Mouse (Mus musculus) embryonic fibroblast, embryonic 13.5 days (primary cell): ENCODE results near the gene Fam196b. TPM values are rescaled to one million over a fixed set of nuclear protein-coding genes. Genes with fewer than 3 reads are reported as not detected.

ENCODE experiments used
- H3K27ac ChIP-seq: 2 replicates; pipeline ENCODE4 v1.5.1; 2012; ENCODE audit warnings: low read length, control low read depth, inconsistent platforms; ENCODE audit not compliant: insufficient read depth
- H3K4me1 ChIP-seq: 2 replicates; pipeline ENCODE4 v1.6.1; 2011; ENCODE audit warnings: low read length; ENCODE audit not compliant: control insufficient read depth, insufficient read depth
- H3K4me3 ChIP-seq: 2 replicates; pipeline ENCODE4 v1.5.1; 2011; ENCODE audit warnings: mild to moderate bottlenecking, control low read depth, low read length; ENCODE audit not compliant: insufficient read depth
- CTCF ChIP-seq: IDR thresholded peaks from 2 replicates; pipeline ENCODE4 v1.5.1; 2011; ENCODE audit warnings: mild to moderate bottlenecking, control low read depth, low read length, moderate library complexity, borderline replicate concordance; ENCODE audit not compliant: insufficient read depth
- POLR2A ChIP-seq: IDR thresholded peaks from 2 replicates; pipeline ENCODE4 v1.6.1; 2011; ENCODE audit warnings: low read depth, mild to moderate bottlenecking, control low read depth, low read length, moderate library complexity
- polyA plus RNA-seq: library from polyadenylated mRNA; stranded (reverse); fragments of >200 nt; gene quantifications from 2 replicates; pipeline ENCODE4 v1.2.4, GENCODE M21; 2011; ENCODE audit warnings: low read depth; ENCODE audit not compliant: missing spikeins, insufficient read length

The Fam196b gene
- polyA plus RNA-seq, 1 experiment = 0.19 TPM

DNA sequence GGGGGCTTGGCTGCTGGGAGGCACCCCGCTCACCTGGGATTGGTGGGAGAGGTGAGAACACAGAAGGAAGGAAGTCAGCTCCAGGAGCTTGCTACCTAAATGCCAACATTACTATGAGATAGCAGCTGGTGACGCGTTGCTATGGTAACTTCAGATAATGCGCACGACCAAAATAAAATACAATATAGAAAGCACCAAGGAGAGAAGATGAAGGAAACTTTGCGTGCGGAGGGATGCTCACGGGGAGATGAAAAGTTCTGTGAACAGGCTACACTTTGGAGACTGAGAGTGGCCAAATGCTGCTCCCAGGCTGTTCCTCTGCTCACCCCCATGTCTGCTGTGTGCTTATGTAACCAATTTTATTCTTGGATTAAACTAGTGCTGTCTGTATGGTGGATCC is 2.4 kb downstream of the Fam196b start:
- H3K27ac ChIP-seq = no peak overlapping the region
- H3K4me3 ChIP-seq = no peak overlapping the region
- TF ChIP-seq CTCF = no peak
- no peak for TF ChIP-seq POLR2A
- H3K4me1 ChIP-seq = no peaks in the 10 kb centered on the region

DNA sequence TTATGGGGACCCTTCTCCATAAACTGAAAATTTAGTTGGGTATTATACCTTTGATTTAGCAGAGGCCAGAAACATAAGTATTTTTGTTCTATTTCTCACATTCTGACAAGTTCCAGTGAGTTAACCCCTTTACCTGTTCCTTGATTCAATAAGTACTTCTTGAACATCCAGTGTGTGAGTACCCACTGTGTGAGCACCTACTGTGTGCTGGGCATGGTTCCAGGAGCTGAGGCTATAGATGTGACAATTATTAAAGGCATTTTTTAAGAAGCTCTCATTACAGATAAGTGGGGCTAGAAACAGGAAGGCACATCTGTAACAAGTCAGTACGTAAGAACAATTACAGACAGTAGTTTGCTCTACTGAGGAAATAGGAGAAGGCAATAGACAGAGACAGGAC is 4.7 kb downstream of the Fam196b start:
- no peak overlapping the region for H3K4me3 ChIP-seq
- no peaks in the 10 kb centered on the region for H3K4me1 ChIP-seq
- no peak overlapping the region for H3K27ac ChIP-seq
- TF ChIP-seq POLR2A = no peak
- no peak for TF ChIP-seq CTCF

GRCm38 (mm10) chr11:34323664-34324063 is 9.0 kb downstream of the Fam196b start:
- H3K4me1 ChIP-seq = no peaks in the 10 kb centered on the region
- no peak for TF ChIP-seq POLR2A
- TF ChIP-seq CTCF = no peak
- H3K27ac ChIP-seq = no peak overlapping the region
- H3K4me3 ChIP-seq = no peak overlapping the region

- H3K4me3 ChIP-seq = no peak overlapping the region
- H3K4me1 ChIP-seq = no peaks in the 10 kb centered on the region
- TF ChIP-seq POLR2A = no peak
- no peak for TF ChIP-seq CTCF
- H3K27ac ChIP-seq = no peak overlapping the region
Observed at GRCm38 (mm10) chr11:34332344-34333031, 17.9 kb downstream of the Fam196b start.

GRCm38 (mm10) chr11:34337907-34338306 is 23.3 kb downstream of the Fam196b start:
- TF ChIP-seq POLR2A (no peak), CTCF (no peak)
- H3K27ac ChIP-seq = no peak overlapping the region
- no peaks in the 10 kb centered on the region for H3K4me1 ChIP-seq
- no peak overlapping the region for H3K4me3 ChIP-seq

DNA sequence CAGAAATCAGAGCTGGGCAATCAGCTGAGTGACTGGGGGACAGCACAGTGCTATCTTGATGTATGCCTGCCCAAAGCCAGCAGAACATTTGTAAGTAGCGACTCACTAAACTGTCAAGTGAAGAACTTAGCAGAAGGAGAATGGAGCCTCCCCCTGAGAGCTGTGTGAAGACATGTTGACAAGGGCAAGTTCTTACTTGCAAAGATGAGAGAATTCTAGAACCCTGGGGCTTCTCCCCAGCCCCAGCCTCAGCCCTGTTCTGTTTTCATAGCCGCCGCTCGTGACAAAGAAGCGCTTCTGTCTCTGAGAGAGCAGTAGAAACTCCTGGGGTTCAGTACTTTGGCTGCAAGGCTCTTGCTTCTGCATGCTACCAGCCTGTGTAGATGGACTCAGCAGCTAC is 25.1 kb downstream of the Fam196b start:
- no peak overlapping the region for H3K4me3 ChIP-seq
- no peaks in the 10 kb centered on the region for H3K4me1 ChIP-seq
- no peak for TF ChIP-seq POLR2A
- no peak for TF ChIP-seq CTCF
- no peak overlapping the region for H3K27ac ChIP-seq

GRCm38 (mm10) chr11:34343742-34344307 is 29.2 kb downstream of the Fam196b start:
- H3K4me3 ChIP-seq = no peak overlapping the region

GRCm38 (mm10) chr11:34344310-34344709 is 29.7 kb downstream of the Fam196b start:
- Histone ChIP-seq H3K4me1 (no peaks in the 10 kb centered on the region), H3K27ac (no peak overlapping the region), H3K4me3 (no peak overlapping the region)
- TF ChIP-seq CTCF (no peak), POLR2A (no peak)

More at GRCm38 (mm10) chr11:34343742-34344307, 29.2 kb downstream of the Fam196b start:
- Histone ChIP-seq H3K27ac (no peak overlapping the region), H3K4me1 (no peaks in the 10 kb centered on the region)
- TF ChIP-seq POLR2A = no peak
- TF ChIP-seq CTCF = no peak

DNA sequence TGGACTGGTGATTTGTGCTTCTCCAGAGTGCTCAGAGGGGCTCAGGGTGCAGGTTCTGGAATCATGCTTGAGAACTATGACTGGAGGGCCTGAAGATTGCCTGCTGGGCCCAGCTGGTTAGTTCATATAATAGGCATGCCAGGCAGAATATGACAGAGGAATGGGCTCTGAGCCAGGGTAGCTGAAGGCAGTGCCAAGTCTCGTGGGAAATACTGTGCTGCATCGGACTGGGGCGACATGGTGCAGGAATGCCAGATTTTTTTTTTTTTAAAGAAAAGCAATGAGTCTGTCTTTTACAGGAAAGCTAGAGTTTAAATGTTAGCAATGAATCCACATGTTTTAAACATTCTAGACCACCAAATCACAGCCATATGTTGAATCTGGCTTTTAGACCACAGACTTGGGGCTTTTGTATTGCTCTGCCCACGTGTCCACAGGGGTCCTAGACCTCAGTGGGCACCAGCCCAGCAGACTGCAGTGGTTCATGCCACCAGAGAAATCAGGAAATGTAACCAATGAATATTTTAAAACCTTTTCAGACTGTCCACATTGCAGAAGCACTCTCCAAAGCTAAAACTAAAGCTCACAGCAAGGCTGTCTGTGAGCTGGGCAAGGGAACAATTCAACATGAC is 33.8 kb downstream of the Fam196b start:
- H3K4me3 ChIP-seq = no peak overlapping the region
- TF ChIP-seq POLR2A (no peak), CTCF (no peak)
- no peak overlapping the region for H3K27ac ChIP-seq
- H3K4me1 ChIP-seq = no peaks in the 10 kb centered on the region

- Histone ChIP-seq H3K4me3 (no peak overlapping the region), H3K27ac (no peak overlapping the region), H3K4me1 (no peaks in the 10 kb centered on the region)
- TF ChIP-seq POLR2A = no peak
- TF ChIP-seq CTCF = no peak
Observed at GRCm38 (mm10) chr11:34349453-34350056, 34.9 kb downstream of the Fam196b start.
